8 mouse cellular contexts compared by ENCODE assay signal in the genomic region with DNA sequence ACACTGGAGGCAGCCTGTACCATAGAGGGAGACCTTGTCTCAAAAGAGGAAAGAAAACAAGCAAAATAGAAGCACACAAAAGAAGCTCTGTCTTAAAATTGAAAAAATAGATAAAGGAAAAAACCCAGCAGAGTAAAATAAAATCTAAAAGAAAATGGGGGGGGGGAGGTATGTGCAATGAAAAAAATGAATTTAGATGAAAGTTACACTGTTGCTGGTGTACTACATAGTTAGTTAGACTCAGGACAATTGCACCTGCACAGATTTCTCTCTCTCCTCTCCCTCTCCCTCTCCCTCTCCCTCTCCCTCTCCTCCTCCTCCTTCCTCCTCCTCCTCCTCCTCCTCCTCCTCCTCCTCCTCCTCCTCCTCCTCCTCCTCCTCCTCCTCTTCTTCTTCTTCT. TPM values are rescaled to one million over a fixed set of nuclear protein-coding genes. Genes with fewer than 3 reads are reported as not detected.
DNase-seq lines count a peak whose midpoint lies in the region; ATAC-seq and TF ChIP-seq lines count a peak whose summit lies in the region.

A gene (minus strand): TSS at position 101 of the 400 bp plus-strand sequence.

- peak within 1 kb of the TSS; percentile 95 for H3K9ac ChIP-seq in forebrain, embryonic 12.5 days
- peak within 1 kb of the TSS; percentile 81 for H3K9ac ChIP-seq in liver, embryonic 13.5 days

- peak within 1 kb of the TSS; percentile 79 for H3K4me2 ChIP-seq in forebrain, embryonic 12.5 days
- H3K4me2 ChIP-seq in liver, embryonic 13.5 days, result peak within 1 kb of the TSS; percentile 82

- H3K4me3 ChIP-seq in thymus, adult 2 months (ENCODE audit: control insufficient read depth, insufficient read depth, low read length), result peak within 1 kb of the TSS; percentile 92
- H3K4me3 ChIP-seq in forebrain, embryonic 12.5 days (replicated peaks), result peak within 1 kb of the TSS; percentile 89
- peak within 1 kb of the TSS; percentile 64 for H3K4me3 ChIP-seq in hindbrain, embryonic 10.5 days
- peak within 1 kb of the TSS; percentile 81 for H3K4me3 ChIP-seq in liver, embryonic 13.5 days (replicated peaks)

- no peak for TF ChIP-seq POLR2A in thymus, adult 2 months (IDR thresholded peaks at IDR 0.05; ENCODE audit: control insufficient read depth, extremely low read depth, insufficient read depth, low read length, poor library complexity)

- H3K4me1 ChIP-seq in thymus, adult 2 months (replicated peaks; ENCODE audit: control insufficient read depth, insufficient read depth, low read length), result peaks cover 16% of the 10 kb centered on the region
- peaks cover 28% of the 10 kb centered on the region for H3K4me1 ChIP-seq in forebrain, embryonic 12.5 days
- peaks cover 27% of the 10 kb centered on the region for H3K4me1 ChIP-seq in hindbrain, embryonic 10.5 days (replicated peaks)
- peaks cover 34% of the 10 kb centered on the region for H3K4me1 ChIP-seq in liver, embryonic 13.5 days (replicated peaks)

- H3K27ac ChIP-seq in thymus, adult 2 months (ENCODE audit: control insufficient read depth, insufficient read depth, low read length), result peak within 1 kb of the TSS; percentile 79
- H3K27ac ChIP-seq in forebrain, embryonic 12.5 days, result peak within 1 kb of the TSS; percentile 99
- H3K27ac ChIP-seq in hindbrain, embryonic 10.5 days, result peak within 1 kb of the TSS; percentile 93
- peak within 1 kb of the TSS; percentile 53 for H3K27ac ChIP-seq in liver, embryonic 13.5 days

- no peaks in the 10 kb centered on the region for H3K9me3 ChIP-seq in forebrain, embryonic 12.5 days
- H3K9me3 ChIP-seq in hindbrain, embryonic 10.5 days, result no peaks in the 10 kb centered on the region
- H3K9me3 ChIP-seq in liver, embryonic 13.5 days (replicated peaks), result no peaks in the 10 kb centered on the region

- ATAC-seq in forebrain, embryonic 12.5 days (ENCODE audit: low FRiP score), result no peak
- no peak for ATAC-seq in liver, embryonic 13.5 days (ENCODE audit: low read depth)

- H3K36me3 ChIP-seq in thymus, adult 2 months (ENCODE audit: control insufficient read depth, insufficient read depth, low read length), result no peaks in the 10 kb centered on the region
- H3K36me3 ChIP-seq in forebrain, embryonic 12.5 days (replicated peaks), result no peaks in the 10 kb centered on the region
- H3K36me3 ChIP-seq in hindbrain, embryonic 10.5 days, result peaks cover 3% of the 10 kb centered on the region
- no peaks in the 10 kb centered on the region for H3K36me3 ChIP-seq in liver, embryonic 13.5 days

- H3K27me3 ChIP-seq in thymus, adult 2 months (ENCODE audit: control insufficient read depth, insufficient read depth, low read length), result no peaks in the 10 kb centered on the region
- no peaks in the 10 kb centered on the region for H3K27me3 ChIP-seq in forebrain, embryonic 12.5 days
- no peaks in the 10 kb centered on the region for H3K27me3 ChIP-seq in hindbrain, embryonic 10.5 days (ENCODE audit: insufficient read depth, poor library complexity, severe bottlenecking)
- no peaks in the 10 kb centered on the region for H3K27me3 ChIP-seq in liver, embryonic 13.5 days

- TF ChIP-seq CTCF in thymus, adult 2 months (IDR thresholded peaks at IDR 0.05; ENCODE audit: borderline replicate concordance, control insufficient read depth, extremely low read depth, insufficient read depth, low read length, poor library complexity), result no peak

- DNase-seq in thymus, adult 2 months, result no peak
- DNase-seq in thymus, adult 18-20 months, result no peak
- DNase-seq in hindbrain, embryonic 10.5 days (ENCODE audit: low spot score), result no peak
- DNase-seq in liver, embryonic 13.5 days, result no peak
- no peak for DNase-seq in B cell, adult 2 months
- no peak for DNase-seq in retina, embryonic 14.5 days (ENCODE audit: low spot score)
- DNase-seq in cerebellum, adult 11-12 months, result no peak

RNA-seq across cellular contexts. Expression of the gene that starts here (rescaled TPM):
- polyA plus RNA-seq in thymus, adult 2 months (2012; rRNA removed), result 40.2 and 40.9 TPM in 2 replicates
- polyA plus RNA-seq in forebrain, embryonic 12.5 days (2016; fragmentation: Nextera tagmentation; extraction: Ambion mirVana), result 16.6 and 17.9 TPM in 2 replicates
- 9.2 and 11.8 TPM in 2 replicates for polyA plus RNA-seq in hindbrain, embryonic 10.5 days (2016; fragmentation: Nextera tagmentation; extraction: Ambion mirVana)
- polyA plus RNA-seq in liver, embryonic 13.5 days (2015; fragmentation: Nextera tagmentation; extraction: Ambion mirVana), result 5.1 and 5.7 TPM in 2 replicates
